Mouse (Mus musculus): ENCODE results near the gene Apoa2.

Gene Apoa2

DNA sequence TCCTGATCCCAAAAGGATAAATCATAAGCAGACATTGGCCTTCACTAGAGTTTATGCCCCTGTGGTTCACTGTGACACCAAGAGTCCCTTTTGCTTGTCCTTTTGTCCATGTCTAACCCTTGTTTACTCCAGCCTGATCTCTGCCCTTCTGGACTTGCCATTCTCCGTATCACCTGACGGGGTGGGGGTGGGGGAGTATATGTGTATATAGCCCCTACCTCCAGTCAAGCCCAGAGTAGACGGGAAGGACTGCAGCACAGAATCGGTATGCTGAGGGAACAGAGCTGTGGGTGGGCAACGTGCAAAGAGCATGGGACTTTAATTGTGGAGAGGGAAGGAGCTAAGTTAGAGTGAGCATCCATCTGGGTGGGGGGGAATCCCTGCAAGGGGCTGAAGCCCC, at the start of gene Apoa2:
TSS of gene Apoa2 (plus strand) at position 198 of the 400 bp plus-strand sequence.
- no peak for DNase-seq (ENCODE audit: low spot score in 2 of 2)

DNA sequence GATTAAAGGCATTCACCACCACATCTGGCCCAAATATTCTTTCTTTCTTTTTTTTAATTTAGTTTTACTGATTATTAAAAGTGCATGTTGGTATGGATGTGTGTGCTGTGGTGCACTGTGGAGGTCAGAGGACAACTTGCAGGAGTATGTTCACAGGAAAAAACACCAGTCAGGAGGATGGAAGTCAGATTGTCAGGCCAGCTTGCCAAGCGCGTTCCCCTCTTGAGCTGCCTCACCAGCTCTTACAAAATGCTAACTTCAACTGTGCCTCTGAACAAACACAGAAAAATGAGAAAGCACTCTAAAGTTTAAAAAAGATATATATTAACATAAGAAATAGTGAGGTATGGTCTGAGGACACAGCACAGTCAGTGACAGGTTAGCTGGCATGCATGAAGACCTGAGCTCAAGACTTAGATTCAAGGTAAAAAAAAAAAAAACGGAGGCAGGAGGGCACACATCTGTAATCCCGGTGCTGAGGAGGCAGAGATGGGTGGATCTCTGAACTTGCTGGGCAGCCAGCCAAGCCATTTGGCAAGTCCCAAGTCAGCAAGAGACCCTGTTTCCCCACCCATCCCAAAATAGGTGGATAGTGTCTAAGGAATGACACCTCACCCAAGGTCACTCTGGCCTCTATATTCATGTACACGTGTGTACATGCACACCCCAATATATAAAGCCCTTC, 45.2 kb upstream of the Apoa2 start:
- DNase-seq (ENCODE audit: low spot score in 2 of 2), result no peak

DNA sequence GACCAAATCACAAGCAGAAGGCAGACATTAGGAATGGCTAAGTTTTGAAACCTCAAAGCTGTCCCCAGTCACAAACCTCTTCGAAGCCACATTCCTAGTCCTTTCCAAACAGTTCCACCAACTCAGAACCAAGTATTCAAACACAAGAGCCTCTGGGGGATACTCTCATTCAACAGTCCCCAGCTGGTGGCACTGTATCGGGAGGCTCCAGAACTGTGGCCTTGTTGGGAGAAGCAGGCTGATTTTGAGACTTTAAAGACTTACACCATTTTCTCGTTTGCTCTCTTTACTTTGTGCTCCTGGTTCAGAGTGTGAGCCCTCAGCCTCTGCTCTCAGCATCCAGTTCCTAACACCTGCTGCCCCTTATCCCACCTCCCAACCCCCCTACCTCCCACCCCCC, 41.8 kb upstream of the Apoa2 start:
- no peak for DNase-seq (ENCODE audit: low spot score in 2 of 2)

DNA sequence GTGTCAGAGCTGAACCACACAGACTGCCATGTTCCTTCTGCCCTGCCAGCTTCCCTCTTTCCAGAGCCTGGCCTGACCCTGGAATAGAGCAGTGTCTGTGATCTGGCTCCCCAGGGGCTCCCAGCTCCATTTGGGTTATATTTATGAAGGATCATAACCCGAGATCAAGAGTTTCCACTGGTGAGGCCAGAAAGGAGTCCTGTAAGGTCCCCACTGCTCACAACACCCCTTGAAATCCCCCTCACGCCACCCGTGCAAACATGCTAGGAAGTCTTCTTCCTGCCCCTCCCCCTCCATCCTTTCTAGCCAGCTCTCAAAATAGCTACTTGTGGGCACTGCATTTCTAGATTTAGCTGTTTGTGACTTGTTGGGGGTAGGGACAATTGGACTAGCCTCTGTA, 41.2 kb upstream of the Apoa2 start:
- DNase-seq (ENCODE audit: low spot score in 2 of 2), result no peak

DNA sequence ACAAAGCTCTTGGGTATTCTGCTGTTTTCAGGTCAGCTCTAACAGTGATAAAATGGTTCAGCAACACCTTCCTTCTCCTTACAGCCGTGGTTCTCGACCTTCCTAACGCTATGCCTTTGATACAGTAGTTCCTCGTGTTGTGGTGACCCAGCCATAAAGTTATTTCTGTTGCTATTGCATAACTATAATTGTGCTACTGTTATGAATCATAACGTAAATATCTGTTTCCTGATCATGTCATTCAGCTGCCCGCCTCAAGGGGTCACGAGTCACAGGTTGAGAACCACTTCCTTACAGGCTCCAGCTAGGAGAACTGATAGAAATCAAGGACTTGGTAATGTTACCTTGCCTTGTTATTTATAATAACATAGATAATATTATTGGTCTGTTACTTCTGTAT, 40.5 kb upstream of the Apoa2 start:
- DNase-seq (ENCODE audit: low spot score in 2 of 2), result no peak

DNA sequence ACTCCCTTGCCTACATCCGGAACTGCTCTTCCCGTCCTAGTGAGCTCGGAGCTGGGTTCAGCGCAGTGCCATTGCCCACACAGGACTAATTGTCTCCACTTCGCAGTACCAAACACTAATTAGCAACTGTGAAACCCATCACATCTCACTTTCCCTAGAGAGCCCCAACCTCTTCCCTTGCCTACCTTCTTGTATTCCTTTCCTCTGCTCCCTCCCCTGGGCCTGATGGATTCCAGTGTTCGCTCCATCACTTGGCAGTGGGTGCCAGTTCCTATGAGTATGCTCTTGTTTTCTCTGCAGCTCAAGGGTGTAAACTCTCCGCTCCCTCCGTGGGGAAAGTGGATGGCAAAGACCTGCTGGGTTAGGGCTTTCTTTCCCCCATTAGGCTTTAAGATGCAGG, 39.2 kb upstream of the Apoa2 start:
- DNase-seq (ENCODE audit: low spot score in 2 of 2), result no peak

DNA sequence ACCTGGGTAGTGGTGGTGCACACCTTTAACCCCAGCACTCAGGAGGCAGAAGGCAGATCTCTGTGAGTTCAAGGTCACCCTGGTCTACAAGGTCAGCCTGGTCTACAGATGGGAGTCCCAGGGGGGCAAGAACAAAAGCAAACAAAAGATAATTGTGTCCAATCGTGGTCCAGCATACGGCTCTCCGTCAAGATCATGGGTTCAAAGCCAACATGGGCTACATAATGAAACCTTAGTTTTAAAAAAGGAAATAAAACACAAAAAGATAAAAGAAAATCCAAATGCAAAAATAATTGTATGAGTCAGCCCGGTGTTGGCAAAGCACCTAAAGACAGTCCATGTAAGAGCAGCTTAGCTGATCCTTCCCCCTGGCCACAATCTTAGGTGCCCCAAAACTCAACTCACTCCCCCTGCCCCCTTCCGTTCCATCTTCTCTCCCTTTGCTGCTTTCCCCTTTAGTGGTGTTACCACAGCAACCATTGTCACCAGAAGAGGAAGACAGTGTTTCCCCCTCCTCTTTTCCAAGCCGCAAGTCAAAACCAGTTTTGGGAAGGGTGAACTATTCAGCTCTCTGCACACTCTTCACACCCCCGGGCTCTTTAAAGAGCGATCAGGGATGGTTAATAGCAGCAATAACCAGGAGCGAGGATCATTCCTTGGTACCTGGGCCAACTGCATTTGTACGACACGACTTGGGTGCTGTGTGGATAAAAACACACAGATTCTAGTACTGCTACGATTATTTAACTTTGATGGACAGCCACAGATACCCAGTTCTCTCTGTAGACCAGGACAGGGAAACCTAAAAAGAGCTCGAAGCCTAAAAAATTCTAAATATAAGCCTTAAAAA, 36.8 kb upstream of the Apoa2 start:
- DNase-seq (ENCODE audit: low spot score in 2 of 2), result no peak

DNA sequence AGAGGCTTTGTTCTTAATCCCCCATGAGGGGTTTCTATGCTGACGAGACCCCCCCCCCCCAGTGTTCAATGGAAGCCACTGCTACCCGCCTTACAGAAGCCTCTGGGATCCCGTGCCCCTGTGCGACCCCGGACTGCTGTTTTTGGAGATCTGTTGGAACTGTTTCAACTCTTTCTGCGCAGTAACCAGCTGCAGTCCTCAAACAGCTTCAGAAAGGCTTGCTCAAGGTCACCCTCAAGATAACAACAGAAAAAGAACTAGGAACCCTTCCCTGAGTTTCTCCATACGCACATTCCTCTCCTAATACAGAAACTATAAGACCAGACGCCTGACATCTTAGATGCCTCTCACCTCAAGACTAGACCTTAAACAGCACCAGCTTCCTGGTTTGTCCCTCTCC, 35.8 kb upstream of the Apoa2 start:
- DNase-seq (ENCODE audit: low spot score in 2 of 2), result no peak

DNA sequence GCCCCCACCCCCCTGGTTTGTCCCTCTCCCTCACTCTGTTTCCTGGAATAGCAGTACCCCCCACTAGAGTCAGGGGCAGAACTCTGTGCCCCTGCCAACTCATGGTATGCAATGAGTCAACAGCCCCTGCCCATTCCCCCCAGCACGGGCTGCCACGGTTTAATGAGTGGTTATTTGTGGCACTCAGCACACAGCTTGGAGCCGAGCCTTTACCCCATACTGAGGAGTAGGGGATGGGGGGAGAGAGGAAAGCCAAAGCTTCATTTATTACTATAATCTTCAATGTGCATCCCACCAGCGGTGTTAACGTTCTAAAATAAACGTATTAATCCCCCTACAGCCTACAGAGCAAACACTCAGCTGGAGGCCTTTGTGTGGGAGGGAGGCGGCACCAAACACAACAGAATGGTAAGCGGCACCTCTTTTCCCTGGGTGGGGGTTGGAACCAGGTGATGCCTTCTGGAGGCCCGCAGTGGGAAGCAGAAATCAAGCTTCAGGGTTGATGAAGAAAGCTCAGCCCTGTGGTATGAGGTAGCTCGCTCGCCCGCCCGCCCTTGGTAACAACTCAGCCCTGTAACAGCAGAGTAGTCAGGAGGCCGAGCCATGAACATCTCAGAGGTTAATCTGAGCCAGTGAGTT, 35.3 kb upstream of the Apoa2 start:
- no peak for DNase-seq (ENCODE audit: low spot score in 2 of 2)

DNA sequence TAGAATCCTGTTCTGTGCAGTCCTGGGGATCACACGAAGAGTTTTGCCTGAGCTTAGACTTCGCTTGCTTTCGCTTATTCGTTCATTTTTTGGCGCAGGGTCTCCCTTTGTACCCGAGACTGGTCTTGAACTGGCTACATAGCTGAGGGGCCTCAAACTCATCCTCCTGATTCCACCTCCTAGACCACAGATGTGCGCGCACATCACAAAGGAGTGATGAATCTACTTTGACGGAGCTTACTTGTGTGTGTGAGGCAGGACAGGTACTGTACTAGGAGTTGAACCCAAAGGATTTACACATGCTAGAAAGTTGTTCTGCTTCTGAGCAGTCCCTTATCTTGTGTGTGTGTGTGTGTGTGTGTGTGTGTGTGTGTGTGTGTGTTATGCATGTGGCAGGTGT, 34.0 kb upstream of the Apoa2 start:
- no peak for DNase-seq (ENCODE audit: low spot score in 2 of 2)

DNA sequence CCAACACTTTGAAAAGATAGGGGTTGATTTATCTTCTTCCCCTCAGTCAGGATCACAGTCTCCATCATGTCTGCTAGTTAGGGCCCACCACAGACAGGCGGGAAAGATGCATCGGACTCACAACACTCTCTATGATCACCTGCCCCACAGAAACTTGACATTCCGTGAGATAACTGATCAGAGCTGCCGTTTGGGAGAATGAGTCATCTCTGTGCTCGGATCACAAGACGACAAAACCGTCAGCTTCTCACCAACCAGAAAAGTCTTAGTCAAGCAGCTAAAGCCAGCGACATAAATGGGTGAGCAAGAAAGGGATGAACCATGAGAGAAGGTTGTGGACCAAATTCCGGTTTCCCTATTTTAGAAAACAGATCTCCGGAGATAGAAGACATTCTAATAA, 32.6 kb upstream of the Apoa2 start:
- no peak for DNase-seq (ENCODE audit: low spot score in 2 of 2)

DNA sequence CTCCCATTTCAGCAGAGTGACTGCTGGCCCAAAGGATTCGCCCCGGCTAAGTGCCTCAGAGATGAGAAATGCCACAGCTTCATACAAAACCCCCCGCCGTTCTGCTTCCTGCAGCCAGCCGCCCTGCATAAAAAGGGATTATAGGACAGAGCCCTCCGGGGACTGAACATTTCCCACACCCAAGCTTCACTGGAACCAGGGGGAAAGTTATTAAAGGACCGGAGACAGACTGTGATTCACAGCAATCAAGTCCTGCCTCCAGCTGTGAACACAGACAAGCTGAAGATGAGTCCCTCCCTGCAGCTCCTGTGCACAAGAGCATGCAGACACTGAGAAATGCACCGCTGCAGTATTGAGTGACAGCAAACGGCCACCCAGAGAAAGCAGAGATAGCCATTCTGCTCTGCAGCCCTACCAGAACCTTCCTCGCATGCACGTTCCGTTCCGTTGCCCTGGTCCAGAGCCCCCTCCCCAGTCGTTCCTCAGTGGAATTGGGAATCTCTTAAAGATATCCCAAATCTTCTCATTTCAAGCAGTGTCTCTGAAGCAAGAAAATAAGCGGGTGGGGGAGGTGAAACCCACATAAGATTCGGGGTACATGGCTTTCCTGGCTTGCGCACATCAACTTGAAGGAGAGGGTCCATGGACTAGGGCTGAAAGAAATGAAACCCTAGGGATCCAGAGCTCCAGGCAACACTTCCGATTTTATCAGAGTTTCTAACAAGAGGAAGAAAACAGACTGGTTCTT, 31.6 kb upstream of the Apoa2 start:
- DNase-seq (ENCODE audit: low spot score in 2 of 2), result no peak

DNA sequence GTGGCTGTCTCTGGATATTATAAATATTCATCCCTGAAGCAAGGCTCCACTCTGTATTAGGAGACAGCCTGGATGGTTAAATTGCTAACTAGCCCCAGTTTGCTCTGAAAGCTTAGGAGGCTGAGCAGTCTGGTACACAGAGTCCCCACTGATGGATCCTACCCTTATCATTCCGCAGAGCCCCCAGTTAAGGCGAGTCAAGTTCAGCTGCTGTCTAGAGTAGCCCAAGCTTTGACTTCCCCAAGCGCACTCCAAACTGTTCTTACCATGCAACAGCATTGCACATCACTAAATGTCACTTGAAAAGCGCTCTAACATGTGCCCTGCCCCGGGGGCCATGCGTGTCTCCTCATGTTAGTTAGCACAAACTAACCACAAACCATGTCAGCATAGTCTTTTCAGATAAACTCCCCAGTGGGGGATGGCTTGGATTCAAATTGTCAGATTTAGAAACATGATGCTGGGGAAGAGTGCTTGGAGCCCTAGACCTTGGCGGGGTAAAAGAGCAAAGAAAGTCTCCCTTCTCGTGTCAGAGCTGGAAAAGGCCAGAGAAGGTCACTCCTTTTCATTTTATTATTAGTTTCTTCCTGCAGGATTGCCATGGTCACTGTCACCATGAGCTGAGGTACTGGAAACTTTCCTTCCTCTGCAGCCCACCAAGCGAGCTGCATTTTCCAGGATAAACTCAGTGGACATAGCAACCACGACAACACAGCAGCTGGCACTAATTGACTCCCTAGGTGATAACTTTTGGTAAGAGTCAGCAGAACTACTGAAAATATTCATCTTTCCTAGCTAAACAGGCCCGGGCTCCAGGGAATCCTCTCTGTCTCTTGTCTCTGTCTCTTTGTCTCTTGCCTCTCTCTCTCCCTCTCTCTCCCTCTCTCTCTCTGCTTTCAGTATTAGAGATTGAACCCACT, 30.7 kb upstream of the Apoa2 start:
- DNase-seq (ENCODE audit: low spot score in 2 of 2), result no peak

DNA sequence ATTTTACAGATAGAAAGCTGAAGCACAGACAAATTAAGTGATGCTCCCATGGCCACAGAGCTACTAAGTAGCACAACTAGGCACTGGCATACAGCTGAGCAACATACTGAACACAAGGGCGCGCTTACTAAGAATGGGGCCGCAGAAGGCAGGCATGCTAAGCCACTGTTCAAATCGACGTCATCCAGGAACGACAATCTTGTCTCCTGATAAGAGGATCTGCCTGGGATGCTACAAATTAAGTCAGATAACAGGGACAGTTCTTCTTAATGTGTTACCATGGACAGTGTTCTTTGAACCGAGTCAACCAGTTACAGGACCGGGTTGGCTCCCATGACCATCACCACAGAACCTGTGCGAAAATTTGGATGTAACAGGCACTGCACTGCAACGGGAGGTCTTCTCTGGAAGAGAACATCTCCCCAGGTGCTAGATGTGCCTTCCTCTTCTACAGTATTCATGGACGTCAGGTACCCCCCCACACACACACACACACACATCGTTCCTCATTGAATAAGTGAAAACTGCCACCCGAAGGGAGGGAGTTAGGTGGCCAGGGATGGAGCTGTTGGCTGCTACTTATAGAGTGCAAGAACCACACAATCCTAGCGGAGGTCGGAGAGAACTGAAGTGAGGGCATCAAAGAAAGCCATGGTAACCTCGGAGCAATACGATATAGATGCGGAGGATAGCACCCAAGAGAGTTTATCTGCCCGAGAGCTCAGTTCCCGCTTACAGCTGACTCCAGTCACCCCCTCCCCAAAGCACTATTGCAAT, 29.6 kb upstream of the Apoa2 start:
- DNase-seq (ENCODE audit: low spot score in 2 of 2), result no peak

DNA sequence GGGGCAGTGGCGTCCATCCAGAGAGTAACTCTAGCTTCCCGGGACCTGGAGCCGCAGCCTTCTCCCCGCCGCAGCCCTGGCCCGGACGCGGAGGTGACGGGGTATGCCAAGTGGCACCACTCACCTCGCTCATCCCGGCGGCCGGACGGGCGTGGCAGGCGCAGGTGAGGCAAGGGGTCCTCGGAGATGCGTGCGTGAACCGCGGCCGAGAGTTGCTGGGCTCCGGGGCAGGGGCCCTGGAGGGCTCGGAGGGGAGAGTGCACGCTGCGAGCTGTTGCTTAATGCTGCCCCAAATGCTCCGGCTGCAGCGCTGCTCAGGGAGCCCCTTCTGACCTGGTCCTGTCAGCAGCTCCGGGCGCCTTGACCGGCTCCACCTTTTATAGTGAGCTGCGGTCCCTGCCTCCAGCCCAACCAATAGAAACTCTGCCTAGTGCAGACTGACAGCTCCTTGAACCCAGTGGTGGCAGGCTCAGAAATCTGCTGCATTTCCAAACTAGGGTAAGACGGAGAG, 28.9 kb upstream of the Apoa2 start, which contains the start of gene Pcp4l1:
TSS of gene Pcp4l1 (minus strand) at position 382 of the 511 bp plus-strand sequence.
- DNase-seq (ENCODE audit: low spot score in 2 of 2), result peak in 1 of 2 experiments; percentile 56

DNA sequence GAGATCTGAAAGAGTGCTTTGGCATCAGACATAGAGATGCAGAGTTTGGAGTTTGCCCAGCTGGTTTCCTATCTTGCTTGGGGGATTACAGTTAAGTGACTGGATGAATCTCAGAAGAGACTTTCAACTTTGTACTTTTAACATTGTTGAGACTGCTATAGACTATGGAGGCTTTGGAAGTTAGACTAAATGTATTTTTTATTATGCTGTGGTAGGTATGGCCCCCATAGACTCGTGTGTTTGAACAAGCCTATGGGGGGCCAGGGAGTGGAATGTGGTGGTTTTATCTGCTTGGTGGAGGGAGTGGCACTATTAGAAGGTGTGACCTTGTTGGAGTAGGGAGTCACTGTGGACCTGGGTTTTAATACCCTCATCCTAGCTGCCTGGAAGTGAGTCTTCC, 25.3 kb upstream of the Apoa2 start:
- DNase-seq (ENCODE audit: low spot score in 2 of 2), result no peak

DNA sequence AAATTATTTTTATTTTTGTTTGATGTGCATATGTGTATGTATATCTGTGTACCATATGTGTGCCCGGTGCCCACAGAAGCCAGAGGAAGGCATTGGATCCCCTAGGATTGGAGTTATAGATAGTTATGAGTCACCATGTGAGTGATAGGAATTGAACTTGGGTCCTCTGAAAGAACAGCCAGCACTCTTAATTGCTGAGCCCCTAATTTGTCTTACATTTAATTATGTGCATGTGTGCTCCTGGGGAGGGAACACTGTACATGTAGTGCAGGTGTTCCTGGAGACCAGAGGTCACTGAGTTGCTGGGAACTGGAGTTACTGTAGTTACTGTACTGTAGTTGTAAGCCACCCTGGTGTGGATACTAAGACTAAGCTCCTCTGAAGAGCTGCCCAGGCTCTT, 24.1 kb upstream of the Apoa2 start:
- DNase-seq (ENCODE audit: low spot score in 2 of 2), result no peak

DNA sequence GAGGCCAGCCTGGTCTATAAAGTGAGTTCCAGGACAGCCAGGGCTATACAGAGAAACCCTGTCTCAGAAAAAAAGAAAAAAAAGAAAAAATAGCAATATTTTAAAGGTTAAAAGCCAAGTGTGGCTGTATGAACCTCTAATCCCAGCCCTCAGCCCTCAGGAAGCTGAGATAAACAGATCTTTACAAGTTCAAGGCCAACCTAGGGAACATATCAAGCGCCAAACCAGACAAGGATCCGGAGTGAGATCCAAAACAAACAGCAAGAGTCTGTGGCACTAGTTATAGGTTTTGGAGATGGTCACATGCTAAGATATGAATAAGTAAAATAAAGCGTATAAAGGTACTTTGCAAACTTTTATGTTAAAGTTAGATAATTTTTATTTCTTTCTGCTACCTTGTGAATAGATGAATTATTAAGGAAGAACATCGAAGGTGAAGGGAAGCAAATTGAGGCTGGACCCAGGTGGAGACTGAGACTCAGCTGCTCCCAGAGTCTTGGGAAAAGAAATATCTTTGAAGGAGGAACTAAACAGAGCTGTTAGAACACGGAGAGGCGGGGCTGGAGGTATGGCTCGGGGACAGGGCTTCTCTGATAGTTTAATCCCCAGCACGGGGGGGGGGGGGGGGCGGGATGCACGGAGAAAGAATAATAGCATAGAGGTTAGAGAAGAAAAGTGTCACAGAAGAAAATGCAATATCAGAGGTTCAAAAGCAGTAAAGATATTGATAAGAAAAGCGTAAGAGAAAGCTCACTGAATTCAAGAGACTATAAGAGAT, 21.2 kb upstream of the Apoa2 start:
- no peak for DNase-seq (ENCODE audit: low spot score in 2 of 2)

DNA sequence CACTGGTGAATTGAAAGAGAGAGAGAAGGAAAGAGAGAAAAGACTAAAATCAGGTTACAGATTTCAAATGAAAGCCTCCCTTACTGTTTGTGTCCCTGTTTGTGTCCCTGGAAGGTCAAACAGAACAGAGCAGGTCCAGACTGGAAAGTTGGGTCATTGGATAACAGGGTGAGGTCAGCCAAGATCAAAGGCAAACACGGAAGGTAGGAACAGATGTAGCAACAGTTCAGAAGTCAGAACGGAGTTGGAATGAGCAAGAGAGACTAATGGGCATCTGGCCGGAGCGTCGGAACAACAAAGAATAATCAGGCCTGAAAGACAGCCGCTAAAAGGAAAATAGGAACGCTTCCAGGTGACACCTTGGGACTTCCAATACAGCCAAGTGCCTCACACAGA, 20.6 kb upstream of the Apoa2 start:
- no peak for DNase-seq (ENCODE audit: low spot score in 2 of 2)
